Mouse (Mus musculus): ENCODE data around the gene Rhbdf1. TPM values are rescaled to one million over a fixed set of nuclear protein-coding genes. Genes with fewer than 3 reads are reported as not detected.

The Rhbdf1 gene
- polyA plus RNA-seq (2016; fragmentation: Nextera tagmentation; extraction: Ambion mirVana): 25.1 and 26.2 TPM in 2 replicates

DNA sequence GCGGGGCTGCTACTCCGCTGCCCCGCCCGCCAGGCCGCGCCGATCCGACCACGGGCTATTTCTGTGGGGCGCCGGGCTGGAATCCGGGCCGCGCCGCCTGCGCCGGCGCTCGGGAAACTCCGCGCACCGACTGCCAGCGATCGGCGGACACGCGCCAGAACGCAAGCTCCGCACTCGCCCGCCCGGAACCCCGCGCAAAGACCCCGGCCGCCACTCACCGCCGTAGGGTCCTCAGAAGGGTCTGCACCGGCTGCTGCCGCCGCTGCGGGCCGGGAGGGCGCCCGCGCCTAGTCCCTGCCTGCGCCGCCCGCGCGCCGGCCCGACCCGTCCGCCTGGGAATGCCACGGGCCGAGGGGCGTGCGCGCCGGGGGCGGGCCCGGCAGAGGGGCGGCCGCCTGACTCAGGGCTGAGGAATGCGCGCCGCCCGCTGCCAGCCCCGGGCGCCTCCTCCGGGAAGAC is at the start of gene Rhbdf1:
Gene Rhbdf1, minus strand, starts transcription at position 350 of the 459 bp plus-strand sequence.
- peak within 1 kb of the TSS; percentile 88 for H3K27ac ChIP-seq (replicated peaks)
- peak; percentile 64 for DNase-seq (ENCODE audit: low spot score)
- H3K9me3 ChIP-seq (replicated peaks): no peaks in the 10 kb centered on the region
- H3K4me3 ChIP-seq: peak within 1 kb of the TSS; percentile 82
- peaks cover 74% of the 10 kb centered on the region for H3K4me1 ChIP-seq
- H3K27me3 ChIP-seq (ENCODE audit: low read depth, poor library complexity, severe bottlenecking): peaks cover 48% of the 10 kb centered on the region
- no peaks in the 10 kb centered on the region for H3K36me3 ChIP-seq
- WGBS: under 1% methylated on average over 72 of the region's 72 CpGs

DNA sequence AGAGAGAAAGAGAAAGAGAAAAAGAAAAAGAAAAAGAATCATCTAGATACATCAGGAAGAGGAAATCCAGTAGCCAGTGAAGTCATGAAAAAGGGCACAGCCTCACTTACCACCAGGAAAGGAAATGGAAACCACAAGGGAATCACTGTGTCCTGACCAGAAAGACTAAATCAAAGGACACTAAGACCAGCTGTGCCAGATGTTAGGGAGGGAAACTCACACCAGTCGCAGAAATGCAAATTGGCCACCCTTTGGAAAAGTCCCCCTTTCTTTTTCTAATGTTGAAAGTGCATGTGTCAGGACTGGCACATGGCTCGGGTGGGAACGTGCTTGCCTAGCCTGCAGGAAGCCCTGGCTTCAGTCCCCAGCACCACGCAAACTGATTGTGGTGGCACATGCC is 49.1 kb upstream of the Rhbdf1 start:
- no peaks in the 10 kb centered on the region for H3K9me3 ChIP-seq (replicated peaks)
- DNase-seq (ENCODE audit: low spot score): no peak
- H3K27me3 ChIP-seq (ENCODE audit: low read depth, poor library complexity, severe bottlenecking): 0 out of 2 replicates have a peak, but pooled peaks cover 11% of the 10 kb centered on the region
- no peak overlapping the region for H3K4me3 ChIP-seq
- no peaks in the 10 kb centered on the region for H3K36me3 ChIP-seq
- H3K4me1 ChIP-seq: peaks cover 17% of the 10 kb centered on the region
- no peak overlapping the region for H3K27ac ChIP-seq (replicated peaks)
- 55% methylated on average over 4 of the region's 4 CpGs for WGBS

DNA sequence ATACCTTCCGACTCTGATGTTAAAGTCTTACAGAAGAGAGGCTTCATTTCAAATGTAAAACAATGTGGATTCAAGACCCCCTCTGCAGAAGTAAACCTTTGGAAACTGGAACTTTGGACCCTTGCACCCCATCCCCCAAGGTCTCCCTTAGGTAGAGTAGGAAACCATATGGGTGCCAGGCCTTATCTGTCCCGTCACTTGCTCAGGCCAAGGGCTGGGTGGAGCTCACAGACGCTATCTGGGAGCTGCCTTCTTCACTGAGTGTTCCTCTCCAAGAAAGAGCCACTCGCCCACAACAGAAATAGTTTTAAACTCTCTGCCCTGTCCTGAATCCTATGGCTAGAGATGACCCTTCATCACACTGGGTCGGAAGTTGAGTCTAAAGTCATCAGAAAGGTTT is 46.9 kb upstream of the Rhbdf1 start:
- peaks cover 21% of the 10 kb centered on the region for H3K4me1 ChIP-seq

DNA sequence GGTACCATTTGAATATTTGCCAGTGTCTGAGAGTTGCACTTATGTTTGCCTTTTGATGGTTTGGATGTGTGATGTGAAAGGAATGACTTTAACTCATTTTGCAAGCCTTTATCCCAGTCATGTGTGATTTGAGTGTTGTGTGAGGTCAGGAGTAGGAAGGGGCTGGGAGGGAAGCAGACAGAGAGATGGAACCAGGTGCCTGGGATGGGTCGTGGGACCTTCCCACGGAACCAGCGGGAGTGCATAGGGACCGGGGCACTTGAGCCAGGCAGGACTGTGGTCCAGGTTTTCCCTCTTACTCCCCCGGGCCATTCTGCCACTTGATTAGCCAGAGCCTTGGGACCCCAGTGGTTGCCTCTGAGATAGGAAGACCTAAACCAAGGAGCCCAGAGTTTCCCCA is 45.9 kb upstream of the Rhbdf1 start:
- Histone ChIP-seq H3K4me3 (peak overlapping the region; percentile 78), H3K36me3 (peaks cover 2% of the 10 kb centered on the region; the same call in 1 of the 2 replicates), H3K9me3 (replicated peaks) (no peaks in the 10 kb centered on the region), H3K4me1 (peaks cover 21% of the 10 kb centered on the region), H3K27me3 (ENCODE audit: low read depth, poor library complexity, severe bottlenecking) (0 out of 2 replicates have a peak, but pooled peaks cover 9% of the 10 kb centered on the region), H3K27ac (replicated peaks) (peak overlapping the region; percentile 97)
- WGBS: 22% methylated on average over 5 of the region's 5 CpGs
- DNase-seq (ENCODE audit: low spot score): no peak

More for the DNA sequence above, 46.9 kb upstream of the Rhbdf1 start:
- Histone ChIP-seq H3K9me3 (replicated peaks) (no peaks in the 10 kb centered on the region), H3K4me3 (no peak overlapping the region), H3K36me3 (no peaks in the 10 kb centered on the region), H3K27me3 (ENCODE audit: low read depth, poor library complexity, severe bottlenecking) (0 out of 2 replicates have a peak, but pooled peaks cover 9% of the 10 kb centered on the region), H3K27ac (replicated peaks) (peak overlapping the region; percentile 97)
- WGBS: 82% methylated on average over 5 of the region's 5 CpGs
- DNase-seq (ENCODE audit: low spot score): no peak

DNA sequence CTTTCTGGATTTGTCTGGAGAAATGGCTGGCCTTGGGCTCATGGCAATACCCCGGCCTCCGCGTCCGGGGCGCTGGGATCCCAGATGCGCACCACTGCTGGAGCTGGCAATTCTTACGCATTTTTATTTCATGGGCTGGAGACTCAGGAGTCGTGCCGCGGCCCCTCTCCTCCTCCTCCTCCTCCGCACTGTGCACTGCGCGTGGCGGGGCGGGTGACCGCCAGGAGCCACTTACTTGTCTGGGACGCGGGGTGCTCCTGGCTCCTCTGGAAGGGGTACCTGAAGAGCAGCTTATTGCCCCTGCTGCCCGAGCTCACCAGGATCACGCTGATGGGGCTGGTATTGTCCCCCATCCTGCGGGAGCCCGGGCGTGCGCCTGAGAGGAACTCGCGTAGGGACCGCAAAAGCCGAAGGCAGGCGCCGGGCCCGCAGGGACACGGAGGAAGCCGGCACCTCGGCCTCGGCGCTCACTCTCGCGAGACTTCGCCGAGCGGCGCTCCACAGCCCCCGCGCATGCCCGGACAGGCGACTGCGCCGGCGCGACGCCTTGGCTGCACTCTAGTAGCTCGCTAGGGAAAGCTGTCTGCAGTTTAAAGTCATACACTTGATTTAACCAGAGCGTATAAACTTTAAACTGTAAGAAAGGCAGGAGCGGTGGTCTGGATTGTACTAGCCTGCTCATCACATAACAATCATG is 45.2 kb upstream of the Rhbdf1 start, which contains the start of gene Nprl3:
Gene Nprl3, minus strand, starts transcription at position 520 of the 697 bp plus-strand sequence.
- H3K36me3 ChIP-seq: peaks cover 8% of the 10 kb centered on the region
- H3K4me1 ChIP-seq: peaks cover 21% of the 10 kb centered on the region
- no peaks in the 10 kb centered on the region for H3K9me3 ChIP-seq (replicated peaks)
- under 1% methylated on average over 54 of the region's 54 CpGs for WGBS
- H3K27ac ChIP-seq (replicated peaks): peak within 1 kb of the TSS; percentile 97
- DNase-seq (ENCODE audit: low spot score): peak; percentile 95
- H3K27me3 ChIP-seq (ENCODE audit: low read depth, poor library complexity, severe bottlenecking): 0 out of 2 replicates have a peak, but pooled peaks cover 9% of the 10 kb centered on the region
- peak within 1 kb of the TSS; percentile 78 for H3K4me3 ChIP-seq

DNA sequence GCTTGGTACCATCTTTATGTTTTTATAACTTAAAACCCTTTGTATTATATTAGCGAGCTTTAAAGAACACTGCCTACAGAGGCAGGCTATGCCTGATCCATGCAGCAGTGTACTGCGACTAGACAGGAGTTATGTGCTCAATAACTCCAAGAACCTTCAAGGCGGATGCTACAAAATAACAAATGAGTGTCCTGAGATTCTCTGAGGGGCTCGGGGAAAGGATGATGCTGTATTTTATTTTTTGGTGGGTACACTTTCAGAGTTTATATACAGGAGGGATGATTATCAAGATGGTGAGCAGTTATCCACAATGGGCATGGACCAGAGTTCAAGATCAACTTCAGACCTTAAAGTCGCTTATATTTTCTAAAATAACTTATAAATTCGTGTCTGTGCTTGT is 44.7 kb upstream of the Rhbdf1 start:
- no peaks in the 10 kb centered on the region for H3K9me3 ChIP-seq (replicated peaks)
- peaks cover 21% of the 10 kb centered on the region for H3K4me1 ChIP-seq
- 32% methylated on average over 6 of the region's 6 CpGs for WGBS
- peak overlapping the region; percentile 97 for H3K27ac ChIP-seq (replicated peaks)
- H3K36me3 ChIP-seq: peaks cover 13% of the 10 kb centered on the region
- no peak for DNase-seq (ENCODE audit: low spot score)
- 0 out of 2 replicates have a peak, but pooled peaks cover 9% of the 10 kb centered on the region for H3K27me3 ChIP-seq (ENCODE audit: low read depth, poor library complexity, severe bottlenecking)
- H3K4me3 ChIP-seq: peak overlapping the region; percentile 78

DNA sequence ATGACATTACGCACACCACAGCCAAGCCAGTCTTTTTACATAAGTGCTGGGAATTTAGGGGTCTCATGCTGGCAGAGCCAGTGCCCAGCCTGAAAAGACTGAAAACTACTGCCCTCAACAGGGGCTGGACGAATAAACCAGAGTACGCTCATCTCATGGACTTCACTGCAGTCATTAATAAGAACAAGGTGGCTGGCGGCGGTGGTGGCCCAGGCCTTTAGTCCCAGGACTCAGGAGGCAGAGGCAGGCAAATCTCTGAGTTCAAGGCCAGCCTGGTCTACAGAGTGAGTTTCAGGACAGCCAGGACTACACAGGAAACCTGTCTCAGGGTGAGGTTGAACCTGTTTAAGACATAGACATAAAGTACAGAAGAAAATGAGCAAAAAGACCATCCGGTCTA is 44.1 kb upstream of the Rhbdf1 start:
- no peak for DNase-seq (ENCODE audit: low spot score)
- WGBS: 95% methylated on average over 6 of the region's 6 CpGs
- 0 out of 2 replicates have a peak, but pooled peaks cover 5% of the 10 kb centered on the region for H3K27me3 ChIP-seq (ENCODE audit: low read depth, poor library complexity, severe bottlenecking)
- peak overlapping the region; percentile 14; the same call in 1 of the 2 replicates for H3K4me3 ChIP-seq
- peaks cover 21% of the 10 kb centered on the region for H3K4me1 ChIP-seq
- 0 out of 2 replicates have a peak overlapping the region, but pooled peaks have one; percentile 17 for H3K27ac ChIP-seq (replicated peaks)
- H3K36me3 ChIP-seq: peaks cover 15% of the 10 kb centered on the region
- no peaks in the 10 kb centered on the region for H3K9me3 ChIP-seq (replicated peaks)

DNA sequence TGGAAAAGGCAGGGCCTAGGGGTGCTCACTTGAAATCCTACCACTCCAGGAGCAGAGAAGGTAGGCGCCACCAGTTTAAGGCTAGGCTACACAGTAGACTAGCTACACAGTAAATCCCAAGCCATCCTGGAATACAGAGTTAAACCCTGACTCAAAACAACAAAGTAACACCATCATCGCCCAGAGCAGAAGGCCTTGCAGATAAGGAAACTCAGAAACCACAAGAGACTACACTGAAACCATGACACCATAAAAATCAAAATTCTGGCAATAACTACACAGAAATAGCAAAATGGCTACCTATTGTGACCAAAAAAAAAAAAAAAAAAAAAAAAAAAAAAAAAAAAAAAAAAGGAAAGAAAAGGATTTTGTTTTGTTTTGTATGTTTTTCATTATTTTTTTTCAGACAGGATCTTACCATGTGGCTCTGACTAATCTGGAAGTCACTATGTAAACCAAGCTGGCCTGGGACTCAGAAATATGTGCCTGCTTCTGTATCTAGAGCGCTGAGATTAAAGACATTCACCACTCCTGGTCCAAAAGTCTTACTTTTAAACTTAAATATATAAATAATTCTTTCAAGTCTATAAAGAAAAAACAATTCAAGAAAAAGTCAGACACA is 43.1 kb upstream of the Rhbdf1 start:
- H3K4me1 ChIP-seq: peaks cover 21% of the 10 kb centered on the region
- peaks cover 25% of the 10 kb centered on the region for H3K36me3 ChIP-seq
- WGBS: 94% methylated on average over 3 of the region's 3 CpGs
- no peak overlapping the region for H3K4me3 ChIP-seq
- 0 out of 2 replicates have a peak, but pooled peaks cover 5% of the 10 kb centered on the region for H3K27me3 ChIP-seq (ENCODE audit: low read depth, poor library complexity, severe bottlenecking)
- no peak for DNase-seq (ENCODE audit: low spot score)
- no peaks in the 10 kb centered on the region for H3K9me3 ChIP-seq (replicated peaks)
- H3K27ac ChIP-seq (replicated peaks): no peak overlapping the region

DNA sequence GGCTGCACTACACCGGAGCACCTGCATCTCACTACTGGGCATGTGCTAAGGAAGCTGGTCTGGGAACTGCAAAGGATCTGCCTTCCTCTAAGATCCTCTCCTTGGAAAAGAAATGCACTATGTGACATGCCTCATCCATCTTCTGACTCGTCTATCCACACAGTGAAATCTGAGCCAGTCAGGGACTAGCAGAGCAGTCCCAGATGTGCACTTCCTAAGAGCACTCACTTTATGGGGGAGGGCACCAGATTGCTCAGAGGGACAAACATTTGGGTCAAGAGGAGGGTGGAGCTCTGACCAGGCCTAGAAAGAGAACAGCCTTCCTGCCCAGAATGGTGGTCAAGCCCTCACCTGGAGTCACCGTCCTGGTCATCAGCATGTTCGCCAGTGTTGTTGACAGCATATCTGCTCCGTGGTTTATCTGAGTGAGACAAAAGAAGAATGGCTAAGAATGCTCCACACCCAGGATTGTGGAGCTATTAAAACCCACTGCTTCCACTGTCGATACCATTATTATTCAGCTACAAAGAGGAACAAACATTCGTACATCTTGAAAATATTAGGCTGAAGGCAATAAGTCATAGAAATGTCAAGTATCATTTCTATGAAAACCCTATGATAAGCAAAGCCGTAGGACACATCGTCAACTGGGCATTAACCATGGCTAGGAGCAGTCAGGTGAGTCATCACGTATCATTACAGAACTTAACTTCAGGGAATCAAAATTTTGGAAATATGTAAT is 40.7 kb upstream of the Rhbdf1 start:
- no peak overlapping the region for H3K27ac ChIP-seq (replicated peaks)
- WGBS: 90% methylated on average over 10 of the region's 10 CpGs
- no peak for DNase-seq (ENCODE audit: low spot score)
- no peak overlapping the region for H3K4me3 ChIP-seq
- peaks cover 16% of the 10 kb centered on the region for H3K4me1 ChIP-seq
- no peaks in the 10 kb centered on the region for H3K9me3 ChIP-seq (replicated peaks)
- H3K36me3 ChIP-seq: peaks cover 42% of the 10 kb centered on the region
- no peaks in the 10 kb centered on the region for H3K27me3 ChIP-seq (ENCODE audit: low read depth, poor library complexity, severe bottlenecking)

DNA sequence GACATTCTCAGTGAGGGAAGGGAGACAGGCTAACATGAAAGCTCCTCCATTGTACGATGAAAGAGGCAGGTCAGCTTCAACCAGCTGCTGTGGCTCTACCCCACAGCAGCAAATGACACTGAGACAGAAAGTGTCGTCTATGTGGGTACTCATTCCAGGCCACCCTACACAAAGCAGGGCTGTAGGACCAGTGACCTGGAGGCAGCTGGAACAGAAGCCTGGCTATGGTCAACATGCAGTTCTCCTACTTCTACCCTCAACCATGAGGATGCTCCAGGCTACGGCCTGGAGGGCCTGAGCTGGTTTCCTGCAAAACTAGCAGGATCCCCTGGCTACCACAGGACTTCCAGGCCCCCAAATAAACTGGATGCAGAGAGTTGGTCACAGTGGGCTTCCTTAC is 34.5 kb upstream of the Rhbdf1 start:
- Histone ChIP-seq H3K27ac (replicated peaks) (peak overlapping the region; percentile 52; the same call in 1 of the 2 replicates), H3K4me3 (no peak overlapping the region), H3K4me1 (no peaks in the 10 kb centered on the region), H3K9me3 (replicated peaks) (no peaks in the 10 kb centered on the region), H3K36me3 (peaks cover 76% of the 10 kb centered on the region), H3K27me3 (ENCODE audit: low read depth, poor library complexity, severe bottlenecking) (no peaks in the 10 kb centered on the region)
- WGBS: 90% methylated on average over 3 of the region's 3 CpGs
- no peak for DNase-seq (ENCODE audit: low spot score)

DNA sequence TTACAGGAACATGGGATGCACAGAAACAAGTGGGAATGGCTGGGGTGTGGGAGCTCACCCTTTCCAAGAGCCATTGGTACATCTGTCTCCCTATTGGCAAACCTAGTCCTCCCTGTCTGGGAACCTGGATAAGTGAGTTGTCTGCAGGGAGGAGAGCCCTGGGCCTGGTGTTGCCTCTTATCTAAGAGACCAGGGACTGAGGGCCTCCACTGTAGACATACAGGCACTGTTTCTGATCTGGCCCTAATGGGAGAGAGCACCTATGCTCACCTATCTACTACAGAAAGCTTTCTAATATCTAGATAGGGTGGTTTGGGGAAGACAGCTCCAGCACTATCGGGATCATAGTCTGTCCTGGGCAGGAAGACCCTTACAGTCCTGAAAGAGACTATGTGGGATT is 34.0 kb upstream of the Rhbdf1 start:
- H3K4me1 ChIP-seq: no peaks in the 10 kb centered on the region

DNA sequence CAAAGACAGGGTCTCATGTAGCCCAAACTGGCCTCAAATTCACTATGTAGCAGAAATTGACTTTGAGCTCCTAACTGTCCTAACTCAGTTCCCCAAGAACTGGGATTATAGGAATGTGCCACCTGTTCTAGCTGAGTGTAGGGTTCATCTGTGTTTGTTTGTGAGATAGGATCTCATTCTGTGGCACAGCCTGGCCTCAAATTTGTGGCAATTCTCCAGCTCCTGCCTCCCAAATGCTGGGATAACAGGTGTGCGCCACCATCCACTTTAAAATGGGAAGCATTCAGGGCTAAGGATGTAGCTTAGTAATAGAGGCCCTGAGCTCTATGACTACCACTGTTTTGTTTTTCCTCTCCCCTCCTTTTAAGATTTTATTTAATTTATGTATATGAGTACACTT is 31.0 kb upstream of the Rhbdf1 start:
- Histone ChIP-seq H3K4me1 (no peaks in the 10 kb centered on the region), H3K9me3 (replicated peaks) (no peaks in the 10 kb centered on the region), H3K27me3 (ENCODE audit: low read depth, poor library complexity, severe bottlenecking) (no peaks in the 10 kb centered on the region), H3K36me3 (peaks cover 82% of the 10 kb centered on the region), H3K27ac (replicated peaks) (no peak overlapping the region), H3K4me3 (no peak overlapping the region)
- DNase-seq (ENCODE audit: low spot score): no peak
- 100% methylated on average over 1 of the region's 1 CpGs for WGBS

More for the DNA sequence above, 34.0 kb upstream of the Rhbdf1 start:
- H3K27ac ChIP-seq (replicated peaks): 0 out of 2 replicates have a peak overlapping the region, but pooled peaks have one; percentile 52
- no peak overlapping the region for H3K4me3 ChIP-seq
- WGBS: 97% methylated on average over 1 of the region's 1 CpGs
- no peak for DNase-seq (ENCODE audit: low spot score)
- no peaks in the 10 kb centered on the region for H3K9me3 ChIP-seq (replicated peaks)
- no peaks in the 10 kb centered on the region for H3K27me3 ChIP-seq (ENCODE audit: low read depth, poor library complexity, severe bottlenecking)
- peaks cover 79% of the 10 kb centered on the region for H3K36me3 ChIP-seq

Data from midbrain, embryonic 10.5 days (tissue).